Mouse (Mus musculus): Measurements from ENCODE around the gene Ormdl2.
A peak's percentile ranks its signal among the peaks of the same experiment; 100 is the strongest.

The Ormdl2 gene

GRCm38 (mm10) chr10:128803771-128804270 is 17.6 kb downstream of the Ormdl2 start, which contains the start of gene Dnajc14:
Gene Dnajc14 (plus strand): TSS chr10:128804062.
- DNase-seq (ENCODE audit: low spot score): peak; percentile 92

GRCm38 (mm10) chr10:128803361-128803760 is 18.1 kb downstream of the Ormdl2 start:
- peak; percentile 43 for DNase-seq (ENCODE audit: low spot score)

- no peak for DNase-seq (ENCODE audit: low spot score)
These were observed 18.5 kb downstream of the Ormdl2 start for GRCm38 (mm10) chr10:128802956-128803355.

GRCm38 (mm10) chr10:128801981-128802495 is 19.4 kb downstream of the Ormdl2 start:
- DNase-seq (ENCODE audit: low spot score): no peak

GRCm38 (mm10) chr10:128798676-128799075 is 22.8 kb downstream of the Ormdl2 start:
- no peak for DNase-seq (ENCODE audit: low spot score)

- DNase-seq (ENCODE audit: low spot score): no peak
These were observed 25.9 kb downstream of the Ormdl2 start for GRCm38 (mm10) chr10:128795581-128795980.

GRCm38 (mm10) chr10:128794391-128794790 is 27.1 kb downstream of the Ormdl2 start:
- DNase-seq (ENCODE audit: low spot score): no peak

GRCm38 (mm10) chr10:128793258-128793657 is 28.2 kb downstream of the Ormdl2 start:
- no peak for DNase-seq (ENCODE audit: low spot score)

- no peak for DNase-seq (ENCODE audit: low spot score)
These were observed 29.4 kb downstream of the Ormdl2 start for GRCm38 (mm10) chr10:128792041-128792440.

- DNase-seq (ENCODE audit: low spot score): peak; percentile 32
These were observed 30.9 kb downstream of the Ormdl2 start, which contains the start of gene Mmp19 for GRCm38 (mm10) chr10:128790398-128791124. Gene Mmp19 (plus strand): TSS chr10:128790910.

GRCm38 (mm10) chr10:128780200-128780599 is 41.2 kb downstream of the Ormdl2 start:
- DNase-seq (ENCODE audit: low spot score): peak; percentile 28

GRCm38 (mm10) chr10:128779011-128779795 is 42.2 kb downstream of the Ormdl2 start:
- DNase-seq (ENCODE audit: low spot score): peak; percentile 91

- no peak for DNase-seq (ENCODE audit: low spot score)
These were observed 43.0 kb downstream of the Ormdl2 start for GRCm38 (mm10) chr10:128778441-128778840.

- DNase-seq (ENCODE audit: low spot score): peak; percentile 59
These were observed 47.8 kb downstream of the Ormdl2 start for GRCm38 (mm10) chr10:128773685-128774084.

- DNase-seq (ENCODE audit: low spot score): peak; percentile 36
These were observed 48.5 kb downstream of the Ormdl2 start for GRCm38 (mm10) chr10:128772895-128773294.

All from MN1 (cell line).